Mouse (Mus musculus): ENCODE data around the gene Usp49.
"Not testable (repeated sequence)": the region's sequence is repeated elsewhere in the genome, so short reads cannot be mapped to it uniquely, and the experiment has no call there.

The Usp49 gene

DNA sequence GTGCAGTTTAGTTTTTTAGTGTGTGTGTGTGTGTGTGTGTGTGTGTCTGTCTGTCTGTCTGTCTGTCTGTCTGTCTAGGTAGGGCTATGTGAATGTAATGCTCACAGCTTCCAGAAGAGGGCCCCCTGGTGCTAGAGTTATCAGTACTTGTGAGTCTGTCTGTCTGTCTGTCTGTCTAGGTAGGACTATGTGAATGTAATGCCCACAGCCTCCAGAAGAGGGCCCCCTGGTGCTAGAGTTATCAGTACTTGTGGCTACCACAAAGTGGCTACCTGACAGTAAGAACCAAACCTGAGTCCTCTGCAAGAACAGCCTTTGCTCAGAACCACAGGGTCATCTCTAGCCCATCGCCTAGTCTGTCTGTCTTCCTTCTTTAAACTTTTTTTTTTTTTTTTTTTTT is 16.2 kb downstream of the Usp49 start:
- peak; percentile 89 for DNase-seq (ENCODE audit: low read depth, low spot score)

DNA sequence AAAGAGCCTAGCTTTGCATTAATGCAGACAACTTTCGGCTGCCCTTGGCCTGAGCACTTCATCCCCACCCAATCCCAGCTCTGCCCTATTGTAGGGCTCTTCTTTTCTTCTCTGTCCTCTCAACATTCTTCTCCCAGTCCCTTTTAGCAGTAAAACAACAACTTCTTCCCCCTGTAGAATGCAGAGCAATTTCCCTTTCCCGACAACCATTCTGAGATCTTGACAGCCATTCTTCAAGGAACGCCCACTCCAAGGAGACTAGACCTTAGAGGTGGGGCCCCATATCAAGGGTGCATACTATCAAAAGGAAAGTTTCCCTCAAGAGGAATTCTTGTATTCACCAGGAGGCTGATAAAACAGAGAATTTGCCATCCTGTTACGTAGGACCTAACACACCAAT is 18.5 kb downstream of the Usp49 start:
- no peak for DNase-seq (ENCODE audit: low read depth, low spot score)

DNA sequence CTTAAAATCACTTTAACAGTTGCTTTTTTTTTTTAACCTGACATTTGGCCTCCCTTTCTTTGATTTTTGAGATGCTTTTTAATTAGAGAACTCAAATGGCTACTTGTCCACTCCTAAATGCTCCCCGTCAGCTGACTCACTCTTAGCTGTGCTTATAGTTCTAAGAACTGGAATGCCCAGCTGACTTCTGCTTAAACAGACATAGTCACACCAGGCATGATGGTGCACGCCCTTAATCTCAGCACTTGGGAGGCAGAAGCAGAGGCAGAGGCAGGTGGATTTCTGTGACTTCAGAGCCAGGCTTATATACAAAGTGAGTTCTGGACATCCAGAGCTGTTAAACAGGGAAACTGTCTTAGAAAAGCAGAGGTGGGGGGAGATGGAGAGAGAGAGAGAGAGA is 21.5 kb downstream of the Usp49 start:
- no peak for DNase-seq (ENCODE audit: low read depth, low spot score)

DNA sequence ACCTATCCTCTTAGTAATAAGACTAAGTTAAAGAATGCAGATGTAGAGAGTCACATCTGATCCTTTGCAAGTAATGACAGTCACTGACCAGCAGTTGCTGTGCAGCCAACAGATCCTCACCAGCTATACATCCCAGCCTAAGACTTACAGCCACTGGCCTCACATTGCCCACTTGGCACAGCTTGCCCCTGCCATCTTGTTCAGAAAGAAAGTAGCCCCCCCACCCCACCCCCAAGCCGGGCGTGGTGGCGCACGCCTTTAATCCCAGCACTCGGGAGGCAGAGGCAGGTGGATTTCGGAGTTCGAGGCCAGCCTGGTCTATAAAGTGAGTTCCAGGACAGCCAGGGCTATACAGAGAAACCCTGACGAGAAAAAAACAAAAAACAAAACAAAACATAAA is 23.9 kb downstream of the Usp49 start:
- not testable (repeated sequence) for DNase-seq (ENCODE audit: low read depth, low spot score)

DNA sequence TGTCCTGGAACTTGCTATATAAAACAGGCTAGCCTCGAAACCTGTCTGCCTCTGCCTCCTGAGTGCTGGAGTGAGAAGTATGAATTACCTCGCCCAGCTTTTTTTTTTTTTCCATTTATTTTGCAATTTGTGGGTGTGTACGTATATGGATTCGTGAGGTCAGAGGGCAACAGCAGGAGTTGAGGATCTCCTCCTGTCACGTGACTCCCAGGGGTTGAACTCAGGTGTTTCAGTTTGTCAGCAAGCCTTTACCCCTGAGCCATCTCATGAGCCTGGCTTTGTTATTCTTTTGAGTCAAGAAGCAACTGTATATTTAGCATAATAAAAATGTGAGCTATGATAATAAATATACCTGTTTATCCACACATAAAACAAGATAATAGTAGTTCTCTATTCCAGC is 25.2 kb downstream of the Usp49 start:
- no peak for DNase-seq (ENCODE audit: low read depth, low spot score)

DNA sequence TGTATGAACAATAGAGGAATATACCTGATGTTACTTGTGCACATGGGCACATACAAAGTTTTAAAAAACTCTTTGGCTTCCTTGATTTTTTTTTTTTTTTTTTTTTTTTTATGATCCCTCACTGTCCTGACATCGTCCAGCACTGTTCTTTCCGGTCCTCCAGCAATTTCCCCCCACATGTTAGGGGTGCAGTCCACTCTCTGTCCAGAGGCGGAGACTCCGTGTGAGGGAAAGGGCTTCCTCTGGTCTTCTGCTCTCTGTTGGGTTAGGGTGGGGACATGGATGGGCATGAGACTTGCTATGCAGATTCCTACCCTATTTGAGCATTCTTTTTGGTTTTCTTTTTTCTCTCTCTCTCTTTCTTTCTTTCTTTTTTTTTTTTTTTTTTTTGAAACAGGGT is 27.4 kb downstream of the Usp49 start:
- DNase-seq (ENCODE audit: low read depth, low spot score), result no peak

DNA sequence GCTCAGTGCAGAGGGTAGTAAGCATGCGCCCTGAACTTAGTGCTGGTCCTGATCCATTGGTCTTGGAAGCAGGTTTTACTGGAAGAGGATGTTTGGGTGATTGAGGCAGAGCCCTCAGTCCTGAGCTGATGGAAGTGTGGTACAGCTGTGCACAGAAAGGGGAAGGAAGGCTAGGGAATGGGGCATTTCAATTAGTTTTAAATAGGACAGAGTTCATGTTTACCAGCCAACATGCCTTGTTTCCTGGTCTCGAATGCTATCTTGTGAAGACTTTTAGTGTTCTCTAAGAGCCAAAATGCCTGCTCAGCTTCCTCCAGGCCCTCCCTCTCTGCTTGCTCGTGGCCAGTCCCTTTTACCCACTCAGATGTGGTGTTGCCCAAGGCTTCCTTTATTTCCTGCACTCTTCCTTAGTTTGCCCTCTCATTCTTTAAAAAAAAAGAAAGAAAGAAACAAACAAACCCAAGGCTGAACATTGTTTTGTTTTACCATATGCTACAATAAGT is 28.3 kb downstream of the Usp49 start:
- DNase-seq (ENCODE audit: low read depth, low spot score), result no peak

DNA sequence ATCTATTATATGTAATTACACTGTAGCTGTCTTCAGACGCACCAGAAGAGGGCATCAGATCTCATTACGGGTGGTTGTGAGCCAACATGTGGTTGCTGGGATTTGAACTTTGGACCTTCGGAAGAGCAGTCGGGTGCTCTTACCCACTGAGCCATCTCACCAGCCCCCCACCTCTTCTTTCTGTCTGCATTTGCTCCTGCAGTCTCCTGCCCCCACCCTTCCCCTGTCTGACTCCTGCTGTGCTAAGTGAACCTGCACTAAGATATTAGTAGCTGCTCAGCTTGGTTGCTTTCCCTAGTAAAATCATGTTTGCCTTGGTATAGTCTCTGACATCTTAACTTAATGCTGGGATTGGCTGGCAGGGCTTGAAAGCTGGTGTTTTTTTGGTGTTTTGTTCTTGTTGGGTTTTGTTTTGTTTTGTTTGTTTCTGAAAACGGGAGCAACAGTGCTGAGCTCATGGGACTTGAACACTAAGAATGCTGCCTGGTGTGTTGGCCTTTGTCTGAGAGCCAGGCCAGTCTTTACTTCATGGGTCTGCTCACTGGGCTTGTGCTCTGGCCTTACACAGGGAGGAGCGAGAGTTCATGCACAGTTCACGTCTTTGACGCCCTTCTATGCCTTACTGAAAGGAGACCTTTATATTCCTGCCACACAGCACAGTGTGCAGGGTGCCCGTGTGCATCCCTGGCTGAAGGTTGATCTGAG is 32.7 kb downstream of the Usp49 start:
- no peak for DNase-seq (ENCODE audit: low read depth, low spot score)

DNA sequence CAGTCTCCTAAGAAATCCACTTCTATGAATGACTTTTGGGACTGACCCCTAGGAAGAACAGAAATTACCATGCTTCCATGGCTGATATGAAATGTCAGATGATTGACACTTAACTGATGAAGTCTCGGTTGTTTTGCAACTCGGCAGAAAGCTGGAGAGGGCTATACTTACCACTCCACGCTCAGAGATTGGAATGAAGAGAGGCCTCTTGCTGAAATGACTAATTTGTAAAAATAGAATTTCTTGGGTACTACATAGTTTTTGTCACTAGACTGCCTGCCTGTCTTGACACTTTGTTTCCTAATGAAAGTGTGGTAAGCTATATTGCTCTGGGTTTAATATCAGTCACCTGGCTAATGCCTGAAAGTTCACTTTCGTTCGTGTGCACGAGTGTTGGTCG is 34.0 kb downstream of the Usp49 start:
- no peak for DNase-seq (ENCODE audit: low read depth, low spot score)

DNA sequence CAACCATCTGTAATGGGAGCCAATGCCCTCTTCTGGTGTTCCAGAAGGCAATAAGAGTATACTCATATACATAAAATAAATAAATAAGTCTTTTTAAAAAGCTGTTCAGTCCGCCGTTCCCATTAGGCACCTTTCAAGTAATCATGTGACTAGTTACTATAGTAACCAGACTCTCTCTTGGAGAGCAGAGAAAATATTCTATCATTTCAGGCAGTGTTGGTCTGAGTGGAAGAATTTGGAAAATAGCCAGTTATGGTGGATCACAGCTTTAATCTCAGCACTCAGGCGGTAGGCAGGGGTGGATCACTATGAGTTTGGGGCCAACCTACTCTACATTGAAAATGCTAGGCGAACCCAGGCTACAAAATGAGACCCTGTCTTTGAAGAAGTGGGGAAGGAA is 38.7 kb downstream of the Usp49 start:
- DNase-seq (ENCODE audit: low read depth, low spot score), result no peak

DNA sequence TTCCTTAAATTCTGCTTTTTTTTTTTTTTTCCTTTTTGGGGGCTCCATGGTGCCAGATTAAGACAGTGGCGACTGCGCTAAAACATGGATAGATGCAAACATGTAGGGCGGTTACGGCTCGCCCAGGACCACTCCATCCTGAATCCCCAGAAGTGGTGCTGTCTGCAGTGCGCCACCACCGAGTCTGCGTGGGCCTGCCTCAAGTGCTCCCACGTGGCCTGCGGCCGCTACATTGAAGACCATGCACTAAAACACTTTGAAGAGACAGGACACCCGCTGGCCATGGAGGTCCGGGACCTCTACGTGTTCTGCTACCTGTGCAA is 41.5 kb downstream of the Usp49 start:
- DNase-seq (ENCODE audit: low read depth, low spot score), result no peak

DNA sequence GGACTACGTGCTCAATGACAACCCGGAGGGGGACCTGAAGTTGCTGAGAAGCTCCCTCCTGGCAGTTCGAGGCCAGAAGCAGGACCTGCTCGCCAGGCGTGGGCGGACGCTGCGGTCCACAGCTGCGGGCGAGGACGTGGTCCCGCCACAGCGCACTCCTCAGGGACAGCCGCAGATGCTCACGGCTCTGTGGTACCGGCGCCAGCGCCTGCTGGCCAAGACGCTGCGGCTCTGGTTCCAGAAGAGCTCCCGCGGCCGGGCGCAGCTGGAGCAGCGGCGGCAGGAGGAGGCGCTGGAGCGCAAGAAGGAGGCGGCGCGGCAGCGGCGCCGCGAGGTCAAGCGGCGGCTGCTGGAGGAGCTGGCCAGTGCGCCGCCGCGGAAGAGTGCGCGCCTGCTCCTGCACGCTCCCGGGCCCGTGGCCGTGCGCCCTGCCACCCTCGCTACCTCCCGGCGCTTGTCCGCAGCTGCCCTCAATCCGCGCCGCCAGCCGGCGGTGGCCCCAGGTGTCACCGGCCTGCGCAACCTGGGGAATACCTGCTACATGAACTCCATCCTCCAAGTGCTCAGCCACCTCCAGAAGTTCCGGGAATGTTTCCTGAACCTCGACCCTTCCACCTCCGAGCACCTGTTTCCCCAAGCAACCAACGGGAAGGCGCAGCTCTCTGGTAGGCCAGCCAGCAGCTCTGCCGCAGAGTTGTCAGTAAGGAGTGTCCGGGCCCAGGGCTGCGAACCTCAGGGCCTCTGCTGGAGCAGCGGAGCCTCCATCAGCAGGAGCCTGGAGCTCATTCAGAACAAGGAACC is 42.0 kb downstream of the Usp49 start:
- DNase-seq (ENCODE audit: low read depth, low spot score), result no peak

DNA sequence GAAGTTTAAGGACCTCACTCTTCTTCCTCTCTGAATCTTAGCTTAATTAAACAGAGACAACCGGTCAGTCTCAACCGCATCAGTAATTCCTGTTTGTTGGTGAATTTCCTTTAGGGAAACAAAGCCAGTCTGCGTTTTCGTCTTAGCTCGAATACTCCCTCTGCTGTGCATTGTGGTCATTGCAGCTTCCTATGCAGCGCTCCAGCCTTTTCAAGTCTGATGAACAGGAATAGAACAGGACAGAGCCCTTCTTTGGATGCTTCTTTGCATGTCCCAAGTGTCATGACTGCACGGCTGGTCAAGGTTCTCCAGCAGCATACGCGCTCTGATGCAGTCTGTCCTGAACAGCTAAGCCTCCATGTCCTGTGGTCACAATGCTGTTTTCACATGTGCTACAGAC is 46.1 kb downstream of the Usp49 start:
- peak; percentile 28 for DNase-seq (ENCODE audit: low read depth, low spot score)

DNA sequence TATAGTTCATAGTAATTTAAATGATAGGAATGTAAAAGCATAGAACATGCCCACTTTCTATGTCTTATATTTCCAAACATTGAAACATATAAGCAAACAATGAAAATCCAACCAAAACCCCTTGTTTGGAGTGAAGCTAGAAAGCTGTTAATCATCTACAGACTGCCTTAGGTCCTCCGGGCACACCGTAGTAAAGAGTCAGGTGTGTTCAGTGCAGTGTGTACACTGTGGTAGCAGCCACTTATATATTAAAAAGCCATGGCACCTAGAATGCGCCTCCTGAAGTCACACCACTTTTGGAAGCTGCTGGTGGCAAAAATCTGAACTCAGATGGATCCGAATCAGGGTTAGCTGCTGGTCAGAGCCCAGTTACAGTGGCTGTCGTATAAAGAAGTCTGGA is 47.7 kb downstream of the Usp49 start:
- DNase-seq (ENCODE audit: low read depth, low spot score), result no peak

DNA sequence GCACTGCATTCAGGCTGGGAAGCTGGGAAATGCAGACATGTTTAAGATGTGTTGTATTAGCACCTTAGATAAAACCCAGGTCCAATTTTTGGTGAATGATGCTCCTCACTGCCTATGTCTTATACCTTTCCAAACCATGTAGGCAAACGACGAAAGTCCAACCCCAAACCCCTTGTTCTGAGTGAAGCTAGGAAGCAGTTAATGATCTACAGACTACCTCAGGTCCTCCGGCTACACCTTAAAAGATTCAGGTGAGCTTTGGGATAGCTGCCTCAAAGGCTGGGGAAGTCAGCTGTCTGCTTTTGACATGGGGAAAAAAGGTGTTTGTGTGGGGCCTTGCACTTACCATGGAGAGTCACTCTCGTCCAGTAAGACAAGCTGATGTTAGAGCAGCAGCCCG is 48.2 kb downstream of the Usp49 start:
- DNase-seq (ENCODE audit: low read depth, low spot score), result no peak

DNA sequence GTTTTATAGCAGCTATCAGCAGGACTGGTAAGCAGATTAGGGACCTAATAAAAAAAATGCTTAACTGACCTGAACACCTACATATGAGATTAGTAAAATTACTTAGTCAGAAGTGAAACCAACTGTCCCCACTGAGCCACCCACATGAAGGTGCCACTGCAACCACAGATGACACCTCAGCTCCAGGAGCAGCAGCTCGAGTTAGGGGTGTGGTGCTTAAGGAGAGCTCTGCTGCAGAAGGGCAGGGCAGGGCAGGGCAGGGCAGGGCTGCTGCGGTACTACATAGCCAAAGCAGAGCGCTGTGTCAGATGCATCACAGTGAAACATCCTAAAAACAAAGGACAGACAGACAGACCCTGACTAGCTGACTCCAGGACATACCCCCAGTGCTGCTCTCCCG is 52.3 kb downstream of the Usp49 start:
- peak; percentile 27 for DNase-seq (ENCODE audit: low read depth, low spot score)

DNA sequence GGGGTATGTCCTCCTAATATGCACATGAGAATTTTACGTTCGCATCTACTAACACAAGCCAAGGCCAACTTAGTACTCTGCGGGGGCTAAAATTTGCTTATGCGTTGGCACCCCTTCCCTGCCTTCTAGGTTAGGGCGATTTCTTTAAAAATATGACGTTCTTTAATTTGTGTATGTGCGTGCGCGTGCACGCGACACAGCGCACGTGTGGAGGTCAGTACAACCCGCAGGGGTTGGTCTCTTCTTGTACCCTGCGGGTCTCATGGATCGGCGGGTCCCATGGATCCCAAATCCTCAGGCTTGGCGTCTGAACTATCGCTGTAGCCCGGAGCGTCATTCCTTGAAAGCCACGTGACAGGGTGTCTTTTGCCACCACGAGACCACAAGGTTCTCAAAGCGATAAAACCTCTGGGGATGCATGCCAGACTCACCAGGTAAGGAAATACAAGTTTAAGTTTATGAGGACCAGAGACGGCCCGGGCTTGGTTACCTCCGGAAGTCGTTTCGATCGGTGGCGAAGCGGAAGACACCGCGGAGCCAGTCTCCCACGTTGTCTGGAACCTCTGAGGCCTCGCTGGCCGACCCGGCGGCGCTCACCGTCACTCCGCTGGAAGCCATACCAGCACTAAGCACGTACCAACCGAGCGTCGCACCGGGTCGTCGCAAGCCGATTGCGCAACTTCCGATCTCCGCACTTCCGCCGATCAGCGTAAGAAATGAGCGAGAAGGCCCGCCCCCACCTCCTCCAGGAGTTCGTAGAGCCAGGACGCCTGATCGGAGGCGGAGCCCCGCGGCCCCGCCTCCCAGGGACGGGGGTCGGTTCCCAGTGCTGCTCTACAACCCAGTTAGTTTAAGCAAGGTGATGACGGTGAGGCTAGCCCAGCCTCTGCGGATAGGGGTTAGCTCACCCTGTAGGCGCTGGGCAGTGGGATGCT is 57.2 kb downstream of the Usp49 start:
- DNase-seq (ENCODE audit: low read depth, low spot score), result peak; percentile 99

DNA sequence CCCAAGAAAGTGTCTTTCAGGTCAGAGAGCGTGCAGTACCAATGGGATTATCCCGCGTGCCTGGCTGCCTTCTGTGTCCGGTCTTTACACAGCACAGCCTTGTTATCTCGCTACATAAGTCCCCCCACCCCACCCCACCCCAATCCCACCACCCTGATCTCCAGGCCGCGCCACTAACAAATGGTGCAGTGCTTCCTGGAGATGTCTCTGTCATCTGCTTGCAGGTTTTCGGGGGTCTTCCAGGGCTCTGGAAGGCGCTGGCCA is 57.8 kb downstream of the Usp49 start, which contains the start of gene Tomm6:
Gene Tomm6, minus strand, starts transcription at position 43 of the 264 bp plus-strand sequence.
- DNase-seq (ENCODE audit: low read depth, low spot score), result no peak

DNA sequence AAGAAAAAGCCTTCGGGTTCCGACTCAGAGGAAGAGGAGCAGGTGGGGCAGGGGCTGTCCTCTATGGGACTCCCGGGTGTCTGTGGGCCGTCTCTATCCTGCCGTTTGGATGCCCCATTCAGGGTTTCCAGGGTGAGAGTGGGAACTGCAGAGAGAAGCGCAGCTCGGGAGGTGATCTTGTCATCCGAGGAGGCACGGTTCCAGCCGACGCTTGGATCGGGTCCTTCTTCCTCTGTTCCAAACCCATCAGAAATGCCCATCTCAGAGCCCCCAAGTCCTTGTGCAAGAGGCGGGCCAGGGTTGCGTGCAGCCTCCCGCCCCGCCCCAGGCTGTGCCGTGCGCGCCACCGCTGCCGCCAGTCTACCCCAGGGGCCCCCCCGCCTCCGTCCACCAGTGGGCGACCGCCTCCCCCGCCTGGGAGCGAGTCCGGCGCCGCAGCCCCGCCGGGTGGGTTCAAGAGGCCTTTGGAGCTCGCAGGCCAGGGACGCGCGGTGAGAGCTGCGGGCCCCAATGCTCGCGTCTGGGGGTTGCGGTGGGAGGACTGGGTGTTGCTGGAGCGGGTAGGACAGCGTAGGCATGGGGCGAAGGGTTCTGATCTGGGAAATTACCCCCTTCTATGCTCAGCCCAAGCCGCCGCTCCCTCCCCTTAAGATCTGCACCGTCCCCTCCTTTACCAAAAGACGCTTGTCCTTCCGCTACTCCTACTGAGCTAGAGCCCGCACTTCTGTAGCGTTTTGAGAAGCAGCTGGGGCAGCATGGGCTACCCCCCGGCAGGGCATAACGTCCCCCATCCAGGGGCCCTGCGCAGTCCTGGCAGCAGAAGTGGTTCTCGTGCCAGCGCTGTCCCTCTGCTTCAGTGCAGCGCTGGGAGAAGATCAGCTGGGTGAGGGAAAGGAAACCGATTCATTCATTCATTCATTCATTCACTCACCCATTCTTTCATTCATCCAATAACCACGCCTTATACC is 58.4 kb downstream of the Usp49 start, which contains the start of gene Frs3:
Gene Frs3, plus strand, starts transcription at position 423 of the 968 bp plus-strand sequence.
- peak; percentile 81 for DNase-seq (ENCODE audit: low read depth, low spot score)

DNA sequence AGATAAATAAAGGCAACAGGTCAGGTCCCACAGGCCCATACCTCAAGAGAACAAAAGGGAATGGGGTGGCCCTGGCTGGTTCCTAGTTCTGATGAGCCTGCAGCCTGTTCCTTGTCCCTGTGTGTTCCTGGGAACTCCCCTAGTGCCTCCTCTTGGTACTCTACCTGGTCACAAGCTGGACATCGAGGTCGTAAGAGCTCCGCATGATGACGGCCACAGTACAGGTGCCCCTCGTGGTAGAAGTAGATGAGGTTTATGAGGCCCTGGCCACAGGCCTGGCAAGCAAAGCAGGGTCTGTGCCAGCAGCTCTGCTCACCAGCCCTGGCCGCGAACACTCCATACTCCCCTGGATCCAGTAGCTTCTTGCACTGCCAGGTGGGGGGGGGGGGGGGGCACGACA is 59.4 kb downstream of the Usp49 start:
- DNase-seq (ENCODE audit: low read depth, low spot score), result no peak

DNA sequence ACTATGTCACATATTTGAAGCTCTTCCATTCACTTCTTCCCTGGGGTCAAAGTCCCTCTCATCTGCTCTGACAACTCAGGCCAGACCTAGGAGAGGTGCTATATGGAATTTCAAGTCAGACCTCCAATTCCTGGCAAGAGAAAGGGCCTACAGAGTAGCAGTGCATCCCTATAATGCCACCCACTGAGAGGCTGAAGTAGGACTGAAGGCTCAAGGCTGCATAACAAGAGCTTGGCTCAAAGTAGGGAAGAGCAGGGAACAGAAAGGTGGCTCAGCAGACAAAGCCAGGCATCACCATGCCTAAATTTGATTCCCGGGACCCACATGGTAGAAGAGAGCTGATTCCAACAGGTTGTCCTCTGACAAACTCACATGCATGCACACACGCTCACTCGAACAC is 61.2 kb downstream of the Usp49 start:
- DNase-seq (ENCODE audit: low read depth, low spot score), result no peak

All from A20 (cell line).